Mouse (Mus musculus) ES-E14 (cell line): ENCODE results near the gene Ggt7. TPM values are rescaled to one million over a fixed set of nuclear protein-coding genes. Genes with fewer than 3 reads are reported as not detected.

Experiments
- DNase-seq: peaks from one replicate; pipeline ENCODE4 v3.0.0-alpha.2; 2013; ENCODE audit warnings: low read depth, low spot score
- H3K27ac ChIP-seq: 2 replicates; pipeline ENCODE4 v1.5.1; 2012; ENCODE audit warnings: low read depth, mild to moderate bottlenecking, low read length, moderate library complexity, mixed read lengths; ENCODE audit not compliant: poor library complexity, insufficient read depth, severe bottlenecking
- H3K36me3 ChIP-seq: 2 replicates; pipeline ENCODE4 v1.6.1; 2012; ENCODE audit warnings: mild to moderate bottlenecking, low read length, moderate library complexity, mixed read lengths; ENCODE audit not compliant: control insufficient read depth, poor library complexity, insufficient read depth, severe bottlenecking
- H3K4me1 ChIP-seq, 2 experiments: fragments of 150-350 bp in 1 of 2; sonication (generic) in 1 of 2; 2 replicates each; pipeline ENCODE4 v1.6.1; 2012; ENCODE audit warnings: low read length in 2 of 2, mild to moderate bottlenecking in 1 of 2, mixed read lengths in 1 of 2; ENCODE audit not compliant: control insufficient read depth in 2 of 2, insufficient read depth in 2 of 2, poor library complexity in 1 of 2
- H3K4me3 ChIP-seq, 2 experiments: fragments of 150-350 bp in 1 of 2; sonication (generic) in 1 of 2; 2 replicates each; pipeline ENCODE4 v1.5.1; 2012; ENCODE audit warnings: low read length in 2 of 2, low read depth in 1 of 2, mild to moderate bottlenecking in 1 of 2, mixed read lengths in 1 of 2; ENCODE audit not compliant: insufficient read depth in 1 of 2, poor library complexity in 1 of 2, severe bottlenecking in 1 of 2
- H3K9ac ChIP-seq: 2 replicates; pipeline ENCODE4 v1.6.1; 2012; ENCODE audit warnings: low read depth, mild to moderate bottlenecking, low read length, mixed read lengths; ENCODE audit not compliant: poor library complexity, insufficient read depth, severe bottlenecking
- H3K9me3 ChIP-seq: fragments of 150-350 bp; sonication (generic); 2 replicates; pipeline ENCODE4 v1.6.1; 2012; ENCODE audit warnings: low read depth, mild to moderate bottlenecking, low read length; ENCODE audit not compliant: control insufficient read depth, insufficient read depth
- CHD2 ChIP-seq: IDR thresholded peaks from 2 replicates; pipeline ENCODE4 v1.6.1; 2014; ENCODE audit warnings: mild to moderate bottlenecking, low read depth, low read length, inconsistent platforms
- HCFC1 ChIP-seq: IDR thresholded peaks from 2 replicates; pipeline ENCODE4 v1.6.1; 2012; ENCODE audit warnings: low read length, inconsistent platforms, borderline replicate concordance; ENCODE audit not compliant: insufficient read depth
- MAFK ChIP-seq: IDR thresholded peaks from 2 replicates; pipeline ENCODE4 v1.6.1; 2014; ENCODE audit warnings: mild to moderate bottlenecking, low read depth, low read length, inconsistent platforms; ENCODE audit not compliant: insufficient read depth
- ZC3H11A ChIP-seq: IDR thresholded peaks from 2 replicates; pipeline ENCODE4 v1.6.1; 2012; ENCODE audit warnings: low read depth, mild to moderate bottlenecking, inconsistent platforms, low read length, borderline replicate concordance
- ZNF384 ChIP-seq: IDR thresholded peaks from 2 replicates; pipeline ENCODE4 v1.6.1; 2012; ENCODE audit warnings: low read depth, low read length, inconsistent platforms
- in situ Hi-C, 2 experiments: fragments of 600-800 bp; cut with MboI; formaldehyde crosslinking; loops; one replicate each; pipeline ENCODE4 v1.15.1; 2025; ENCODE audit warnings: low sequenced_read_pairs in 2 of 2, inconsistent platforms in 1 of 2; ENCODE audit not compliant: unreplicated experiment in 2 of 2
- total RNA-seq: library from RNA; depleted of rRNA; stranded (reverse); fragments of 300-350 nt; gene quantifications from 2 replicates; pipeline ENCODE4 v1.2.3, GENCODE M21; 2012

Gene Ggt7
- total RNA-seq, 1 experiment: 3.6 TPM

DNA sequence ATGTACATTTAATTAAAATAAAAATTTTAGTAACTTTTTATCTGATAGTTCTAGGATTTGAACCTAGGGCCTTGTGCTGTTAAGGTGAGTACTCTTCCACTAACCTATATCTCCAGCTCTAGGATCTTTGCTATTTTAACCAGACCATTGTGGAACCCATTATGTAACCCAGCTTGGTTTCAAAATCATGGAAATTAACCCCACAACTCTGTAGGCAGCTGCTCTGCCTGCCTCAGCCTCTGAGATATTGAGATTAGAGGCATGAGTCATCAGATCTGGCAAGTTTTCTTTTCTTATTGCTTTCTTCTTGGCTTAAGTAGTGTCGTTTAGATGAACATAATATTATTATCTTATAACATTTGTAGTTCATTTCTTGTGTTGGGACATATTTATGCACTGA is 6.3 kb upstream of the Ggt7 start:
- Histone ChIP-seq H3K27ac (no peak overlapping the region), H3K9ac (no peak overlapping the region), H3K36me3 (no peaks in the 10 kb centered on the region), H3K4me1 (no peaks in the 10 kb centered on the region), H3K4me3 (no peak overlapping the region), H3K9me3 (no peaks in the 10 kb centered on the region)
- no peak for DNase-seq
- TF ChIP-seq ZNF384: no peak
- TF ChIP-seq CHD2: no peak
- no peak for TF ChIP-seq HCFC1
- TF ChIP-seq MAFK: no peak
- TF ChIP-seq ZC3H11A: no peak
- in situ Hi-C loops: no loop called here

DNA sequence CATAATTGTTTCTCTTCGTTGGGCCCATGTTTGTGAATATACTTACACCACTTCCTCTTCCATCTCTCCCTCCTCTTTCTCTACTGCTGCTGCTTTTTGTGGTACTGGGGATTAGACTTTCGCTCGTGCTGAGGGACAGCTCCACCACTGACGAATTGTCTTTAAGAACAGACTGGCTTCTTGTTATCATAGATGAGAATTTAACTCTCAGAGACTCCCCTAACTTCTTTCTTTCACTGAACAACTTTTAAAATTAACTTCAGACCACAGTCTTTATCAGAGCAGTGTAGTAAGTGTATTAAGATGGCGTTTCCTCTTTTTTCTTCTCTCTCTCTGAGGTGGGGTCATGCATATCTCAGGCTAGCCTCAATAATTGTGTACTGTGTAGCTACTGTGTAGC is 5.7 kb upstream of the Ggt7 start:
- Histone ChIP-seq H3K27ac (no peak overlapping the region), H3K36me3 (no peaks in the 10 kb centered on the region), H3K4me1 (no peaks in the 10 kb centered on the region; a peak in 1 of 4 replicates), H3K4me3 (no peak overlapping the region), H3K9me3 (no peaks in the 10 kb centered on the region), H3K9ac (no peak overlapping the region)
- DNase-seq: no peak
- TF ChIP-seq MAFK (no peak), ZC3H11A (no peak), HCFC1 (no peak)
- in situ Hi-C loops: no loop called here

DNA sequence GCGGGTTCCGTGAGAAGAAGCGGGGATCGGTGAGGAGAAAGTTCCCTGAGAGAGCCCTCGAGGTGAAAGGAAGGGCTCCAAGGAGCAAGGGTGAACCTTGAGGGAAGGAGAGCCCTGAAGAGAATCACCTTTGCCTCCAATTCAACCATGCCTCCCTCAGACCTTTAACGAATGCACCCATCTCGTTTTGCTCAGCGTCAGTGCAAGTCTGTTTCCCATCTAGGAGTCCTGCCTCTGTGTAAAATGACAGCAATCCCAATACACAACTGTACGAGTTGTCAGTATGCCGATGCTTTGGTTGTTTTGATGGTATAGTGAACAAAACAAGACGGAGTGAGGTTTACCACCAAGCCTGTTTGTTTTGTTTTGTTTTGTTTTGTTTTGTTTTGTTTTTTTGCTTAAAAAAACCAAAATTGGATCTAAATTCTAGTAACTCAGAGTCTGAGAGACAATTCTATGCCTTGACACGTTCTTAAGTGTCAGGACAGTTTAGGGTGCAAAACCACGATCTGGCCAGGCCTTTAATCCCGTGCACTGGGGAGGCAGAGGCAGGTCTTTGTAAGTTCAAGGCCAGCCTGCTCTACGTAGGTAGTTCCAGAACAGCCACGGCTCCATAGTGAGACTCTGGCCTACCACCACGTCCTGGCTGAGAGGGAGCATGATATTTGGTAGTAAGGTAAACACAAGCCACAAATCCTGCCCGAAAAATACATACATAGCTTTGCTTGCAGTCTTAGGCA is 664 bp upstream of the Ggt7 start:
- no peaks in the 10 kb centered on the region for H3K36me3 ChIP-seq
- no peak for DNase-seq

DNA sequence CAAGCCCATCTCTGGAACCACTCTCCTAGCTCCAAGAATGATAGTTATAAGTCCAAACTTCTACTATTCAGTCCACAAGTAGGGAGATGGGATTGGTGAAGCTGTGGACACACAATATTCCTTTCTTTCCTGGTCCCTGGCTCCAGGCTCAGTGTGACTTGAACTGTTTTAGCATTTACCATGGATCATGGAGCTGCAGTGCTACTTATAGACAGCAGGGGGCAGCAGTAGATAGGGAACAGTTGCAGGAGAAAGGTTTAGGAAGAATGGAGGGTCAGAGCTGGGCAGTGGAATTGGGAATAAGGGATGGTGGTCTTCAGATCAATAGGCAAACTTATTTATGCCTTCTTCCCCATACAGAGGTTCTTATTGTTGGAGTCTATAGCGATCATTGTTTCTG is 2.1 kb downstream of the Ggt7 start:
- Histone ChIP-seq H3K36me3 (no peaks in the 10 kb centered on the region), H3K9ac (no peak overlapping the region), H3K27ac (no peak overlapping the region), H3K4me3 (no peak overlapping the region), H3K4me1 (peaks cover 1 to 5% of the 10 kb centered on the region in 2 experiments; a peak in 2 of 4 replicates), H3K9me3 (no peaks in the 10 kb centered on the region)
- DNase-seq: no peak
- peak; percentile 59; the same call in 1 of the 2 replicates for TF ChIP-seq ZC3H11A
- TF ChIP-seq ZNF384: no peak
- in situ Hi-C loops: loop anchor here (5.0 to 10.0 kb wide), 3 partner anchors 99 to 239 kb away; partner anchors contain the start of genes Myh7b (in 1 of the 2) and Procr (in 1 of the 2)

More for the DNA sequence above, 664 bp upstream of the Ggt7 start:
- peak overlapping the region; percentile 73; the same call in 1 of the 2 replicates for H3K9ac ChIP-seq
- TF ChIP-seq HCFC1 (no peak), CHD2 (no peak), MAFK (no peak), ZNF384 (no peak), ZC3H11A (no peak)
- no peaks in the 10 kb centered on the region for H3K9me3 ChIP-seq
- in situ Hi-C loops: loop anchor here (5.0 to 10.0 kb wide), 3 partner anchors 96 to 236 kb away; partner anchors contain the start of genes Myh7b (in 1 of the 2) and Procr (in 1 of the 2)
- H3K4me1 ChIP-seq: peaks cover 1 to 5% of the 10 kb centered on the region in 2 experiments; a peak in 2 of 4 replicates
- H3K27ac ChIP-seq: no peak overlapping the region
- peak overlapping the region; percentile 84 to 94 for H3K4me3 ChIP-seq

DNA sequence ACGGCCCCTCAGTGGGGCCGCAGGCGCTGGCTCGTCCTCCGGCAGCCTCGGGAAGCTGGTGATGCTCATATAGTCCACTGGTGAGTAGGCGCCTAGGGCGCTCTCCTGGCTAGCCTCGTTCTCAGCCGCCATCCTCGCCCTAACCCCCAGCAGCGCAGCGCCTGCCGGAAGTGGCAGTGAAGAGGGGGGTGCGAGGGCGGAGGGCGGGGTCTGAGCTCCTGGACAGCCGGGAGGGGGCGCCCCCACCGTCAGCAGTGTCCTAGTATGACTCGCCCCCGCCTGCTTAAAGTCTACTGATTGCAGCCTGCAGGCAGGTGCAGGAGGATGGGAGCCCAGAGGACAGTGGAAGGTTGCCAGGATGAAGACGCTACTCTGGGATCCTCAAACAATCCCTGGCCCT is 3.4 kb downstream of the Ggt7 start:
- peak overlapping the region; percentile 34 for H3K9ac ChIP-seq
- DNase-seq: no peak
- peaks cover 1 to 6% of the 10 kb centered on the region in 2 experiments; a peak in 2 of 4 replicates for H3K4me1 ChIP-seq
- H3K9me3 ChIP-seq: no peaks in the 10 kb centered on the region
- no peaks in the 10 kb centered on the region for H3K36me3 ChIP-seq
- H3K4me3 ChIP-seq: peak overlapping the region; percentile 35 to 49; a peak in 3 of 4 replicates
- in situ Hi-C loops: loop anchor here (5.0 to 10.0 kb wide), 3 partner anchors 100 to 240 kb away; partner anchors contain the start of genes Myh7b (in 1 of the 2) and Procr (in 1 of the 2)
- no peak overlapping the region for H3K27ac ChIP-seq
- TF ChIP-seq MAFK (no peak), CHD2 (no peak), ZNF384 (no peak), ZC3H11A (no peak), HCFC1 (no peak)
